Mouse (Mus musculus) myocyte (in vitro differentiated cells): ENCODE measurements around the gene Cacnb3. TPM values are rescaled to one million over a fixed set of nuclear protein-coding genes. Genes with fewer than 3 reads are reported as not detected.

Experiments used
- H3K27me3 ChIP-seq: one replicate; pipeline ENCODE4 v1.6.1; 2011; ENCODE audit not compliant: control insufficient read depth, insufficient read depth, insufficient read length
- H3K36me3 ChIP-seq: one replicate; pipeline ENCODE4 v1.6.1; 2011; ENCODE audit not compliant: control insufficient read depth, insufficient read depth
- H3K4me2 ChIP-seq: one replicate; pipeline ENCODE4 v1.6.1; 2011; ENCODE audit warnings: low read depth, control low read depth
- H3K4me3 ChIP-seq: one replicate; pipeline ENCODE4 v1.5.1; 2011; ENCODE audit warnings: mild to moderate bottlenecking, control low read depth, moderate library complexity
- H3K79me2 ChIP-seq: one replicate; pipeline ENCODE4 v1.6.1; 2011; ENCODE audit not compliant: control insufficient read depth, insufficient read depth
- H3ac ChIP-seq: one replicate; pipeline ENCODE4 v1.6.1; 2011; ENCODE audit not compliant: control insufficient read depth, insufficient read length
- CEBPB ChIP-seq: IDR thresholded peaks from 2 replicates; pipeline ENCODE4 v1.6.1; 2011; ENCODE audit warnings: mild to moderate bottlenecking, moderate library complexity; ENCODE audit not compliant: poor library complexity, insufficient read depth, severe bottlenecking
- E2F4 ChIP-seq: IDR thresholded peaks from one replicate; pipeline ENCODE4 v1.6.1; 2011; ENCODE audit warnings: mild to moderate bottlenecking, control low read depth, moderate library complexity; ENCODE audit not compliant: insufficient read depth
- MAX ChIP-seq: IDR thresholded peaks from one replicate; pipeline ENCODE4 v1.6.1; 2011; ENCODE audit warnings: low read depth, mild to moderate bottlenecking, control low read depth
- MYOD1 ChIP-seq, 3 experiments: IDR thresholded peaks; one replicate each; pipeline ENCODE4 v1.6.1; 2011; ENCODE audit warnings: control low read depth in 2 of 3, low read depth in 2 of 3, mild to moderate bottlenecking in 2 of 3, moderate library complexity in 1 of 3; ENCODE audit not compliant: insufficient read length in 2 of 3, control insufficient read depth in 1 of 3
- MYOG ChIP-seq, 3 experiments: IDR thresholded peaks; one replicate each; pipeline ENCODE4 v1.6.1; 2011; ENCODE audit warnings: control low read depth in 2 of 3, low read depth in 2 of 3, mild to moderate bottlenecking in 2 of 3; ENCODE audit not compliant: insufficient read length in 2 of 3, control insufficient read depth in 1 of 3, insufficient read depth in 1 of 3
- POLR2A ChIP-seq: IDR thresholded peaks from one replicate; pipeline ENCODE4 v1.6.1; 2011; ENCODE audit warnings: low read depth, mild to moderate bottlenecking, control low read depth, moderate library complexity; ENCODE audit not compliant: insufficient read length
- POLR2AphosphoS2 ChIP-seq: IDR thresholded peaks from one replicate; pipeline ENCODE4 v1.6.1; 2011; ENCODE audit warnings: low read depth, control low read depth; ENCODE audit not compliant: insufficient read length
- REST ChIP-seq: IDR thresholded peaks from one replicate; pipeline ENCODE4 v1.6.1; 2011; ENCODE audit warnings: mild to moderate bottlenecking, control low read depth, moderate library complexity; ENCODE audit not compliant: insufficient read depth, insufficient read length
- SRF ChIP-seq: IDR thresholded peaks from one replicate; pipeline ENCODE4 v1.6.1; 2011; ENCODE audit warnings: low read depth; ENCODE audit not compliant: control insufficient read depth, insufficient read length
- TCF12 ChIP-seq: IDR thresholded peaks from one replicate; pipeline ENCODE4 v1.6.1; 2011; ENCODE audit warnings: mild to moderate bottlenecking, control low read depth; ENCODE audit not compliant: poor library complexity, insufficient read depth, severe bottlenecking
- TCF3 ChIP-seq: IDR thresholded peaks from one replicate; pipeline ENCODE4 v1.6.1; 2011; ENCODE audit warnings: low read depth, control low read depth; ENCODE audit not compliant: insufficient read length
- USF1 ChIP-seq: IDR thresholded peaks from one replicate; pipeline ENCODE4 v1.6.1; 2011; ENCODE audit warnings: low read depth, mild to moderate bottlenecking, control low read depth, moderate library complexity
- polyA plus RNA-seq: library from polyadenylated mRNA; unstranded; fragments of >200 nt; fragmentation: generic; extraction: Trizol; gene quantifications from one replicate; pipeline ENCODE4 v1.2.1, GENCODE M21; 2012; ENCODE audit warnings: missing spikeins

The Cacnb3 gene
- polyA plus RNA-seq, 1 experiment: 80.8 TPM

GRCm38 (mm10) chr15:98596609-98597008 lies 34.0 kb upstream of the Cacnb3 start:
- Histone ChIP-seq H3K36me3 (peaks cover 15% of the 10 kb centered on the region), H3K4me3 (no peak overlapping the region), H3K4me2 (no peak overlapping the region), H3K79me2 (peaks cover 4% of the 10 kb centered on the region), H3ac (no peak overlapping the region), H3K27me3 (no peaks in the 10 kb centered on the region)
- TF ChIP-seq E2F4 (no peak), MAX (no peak), MYOG (IDR thresholded peaks at IDR 0.05; ENCODE audit: control insufficient read depth in 1 of 3, insufficient read depth in 1 of 3, insufficient read length in 2 of 3, low read depth in 2 of 3) (no peak), POLR2AphosphoS2 (no peak), REST (no peak), TCF3 (no peak), POLR2A (no peak), MYOD1 (IDR thresholded peaks at IDR 0.05; ENCODE audit: control insufficient read depth in 1 of 3, insufficient read length in 2 of 3, low read depth in 2 of 3) (no peak), CEBPB (no peak), SRF (no peak)

- H3K27me3 ChIP-seq: no peaks in the 10 kb centered on the region
- no peak overlapping the region for H3K4me3 ChIP-seq
- peaks cover 8% of the 10 kb centered on the region for H3K36me3 ChIP-seq
- no peak overlapping the region for H3K4me2 ChIP-seq
- no peak overlapping the region for H3ac ChIP-seq
- no peak for TF ChIP-seq SRF
- no peak for TF ChIP-seq POLR2A
- no peak for TF ChIP-seq POLR2AphosphoS2
- no peak for TF ChIP-seq USF1
- TF ChIP-seq MYOD1 (IDR thresholded peaks at IDR 0.05; ENCODE audit: control insufficient read depth in 1 of 3, insufficient read length in 2 of 3, low read depth in 2 of 3): no peak
- no peak for TF ChIP-seq E2F4
- TF ChIP-seq TCF3: no peak
- no peak for TF ChIP-seq MAX
- TF ChIP-seq CEBPB: no peak
- TF ChIP-seq REST: no peak
- no peak for TF ChIP-seq MYOG (IDR thresholded peaks at IDR 0.05; ENCODE audit: control insufficient read depth in 1 of 3, insufficient read depth in 1 of 3, insufficient read length in 2 of 3, low read depth in 2 of 3)
- no peak for TF ChIP-seq TCF12
- peaks cover 20% of the 10 kb centered on the region for H3K79me2 ChIP-seq
Observed at GRCm38 (mm10) chr15:98600036-98600709, 30.5 kb upstream of the Cacnb3 start.

- Histone ChIP-seq H3K27me3 (no peaks in the 10 kb centered on the region), H3K79me2 (peaks cover 35% of the 10 kb centered on the region), H3K4me3 (peak overlapping the region; percentile 9), H3K4me2 (peak overlapping the region; percentile 77), H3ac (no peak overlapping the region), H3K36me3 (peaks cover 8% of the 10 kb centered on the region)
- TF ChIP-seq CEBPB (0 out of 2 replicates have a peak, but pooled peaks have one; percentile 7), MAX (no peak), TCF12 (no peak)
Observed at GRCm38 (mm10) chr15:98601832-98602190, 28.8 kb upstream of the Cacnb3 start.

GRCm38 (mm10) chr15:98602191-98602881 lies 28.3 kb upstream of the Cacnb3 start:
- Histone ChIP-seq H3K79me2 (peaks cover 41% of the 10 kb centered on the region), H3K36me3 (peaks cover 8% of the 10 kb centered on the region), H3K4me3 (peak overlapping the region; percentile 9), H3ac (no peak overlapping the region), H3K27me3 (no peaks in the 10 kb centered on the region), H3K4me2 (peak overlapping the region; percentile 77)
- TF ChIP-seq POLR2A: peak; percentile 17
- TF ChIP-seq POLR2AphosphoS2: no peak

GRCm38 (mm10) chr15:98602921-98603458 lies 27.6 kb upstream of the Cacnb3 start:
- Histone ChIP-seq H3ac (no peak overlapping the region), H3K4me2 (peak overlapping the region; percentile 77), H3K79me2 (peaks cover 47% of the 10 kb centered on the region), H3K27me3 (no peaks in the 10 kb centered on the region), H3K4me3 (peak overlapping the region; percentile 9), H3K36me3 (peaks cover 3% of the 10 kb centered on the region)
- no peak for TF ChIP-seq E2F4
- no peak for TF ChIP-seq REST
- no peak for TF ChIP-seq TCF12
- no peak for TF ChIP-seq POLR2AphosphoS2
- TF ChIP-seq MAX: no peak
- TF ChIP-seq SRF: no peak
- no peak for TF ChIP-seq MYOD1 (IDR thresholded peaks at IDR 0.05; ENCODE audit: control insufficient read depth in 1 of 3, insufficient read length in 2 of 3, low read depth in 2 of 3)
- no peak for TF ChIP-seq POLR2A
- no peak for TF ChIP-seq USF1
- no peak for TF ChIP-seq TCF3
- no peak for TF ChIP-seq MYOG (IDR thresholded peaks at IDR 0.05; ENCODE audit: control insufficient read depth in 1 of 3, insufficient read depth in 1 of 3, insufficient read length in 2 of 3, low read depth in 2 of 3)
- no peak for TF ChIP-seq CEBPB
